Mouse (Mus musculus) heart, postnatal 0 days (tissue): ENCODE results near the gene Mllt11. TPM values are rescaled to one million over a fixed set of nuclear protein-coding genes. Genes with fewer than 3 reads are reported as not detected.

ENCODE experiments used
- ATAC-seq: fragments of 200-750 bp; cut with Nextera tagmentation; 2 replicates; pipeline ENCODE4 v1.8.0; 2017; ENCODE audit warnings: low read depth, moderate number of reproducible peaks, moderate library complexity; ENCODE audit not compliant: insufficient read depth
- DNase-seq: peaks from one replicate; pipeline ENCODE4 v3.0.0-alpha.2; 2016; ENCODE audit warnings: low spot score
- H3K27ac ChIP-seq: fragments of 300-500 bp; sonication (generic); 2 replicates; pipeline ENCODE4 v1.5.1; 2014; ENCODE audit warnings: low read depth, mild to moderate bottlenecking
- H3K27me3 ChIP-seq: fragments of 300-500 bp; sonication (generic); 2 replicates; pipeline ENCODE4 v1.6.1; 2014; ENCODE audit warnings: low read length, mixed read lengths; ENCODE audit not compliant: control insufficient read depth, insufficient read depth
- H3K36me3 ChIP-seq: fragments of 300-500 bp; sonication (generic); replicated peaks from 2 replicates; pipeline ENCODE4 v1.6.1; 2014; ENCODE audit warnings: low read length, mixed read lengths; ENCODE audit not compliant: control insufficient read depth, insufficient read depth
- H3K4me1 ChIP-seq: fragments of 300-500 bp; sonication (generic); 2 replicates; pipeline ENCODE4 v1.6.1; 2014; ENCODE audit warnings: antibody characterized with exemption; ENCODE audit not compliant: control insufficient read depth, insufficient read depth
- H3K4me2 ChIP-seq: fragments of 300-500 bp; sonication (generic); 2 replicates; pipeline ENCODE4 v1.6.1; 2014; ENCODE audit warnings: low read depth, mild to moderate bottlenecking, low read length, moderate library complexity
- H3K4me3 ChIP-seq: fragments of 300-500 bp; sonication (generic); 2 replicates; pipeline ENCODE4 v1.5.1; 2014; ENCODE audit warnings: low read depth, low read length
- H3K9ac ChIP-seq: fragments of 300-500 bp; sonication (generic); replicated peaks from 2 replicates; pipeline ENCODE4 v1.6.1; 2014; ENCODE audit warnings: low read depth, low read length, mixed read lengths
- H3K9me3 ChIP-seq: fragments of 300-500 bp; sonication (generic); replicated peaks from 2 replicates; pipeline ENCODE4 v1.6.1; 2016; ENCODE audit warnings: low read length; ENCODE audit not compliant: control insufficient read depth
- CTCF ChIP-seq: IDR thresholded peaks from 2 replicates; pipeline ENCODE4 v1.5.1; 2016; ENCODE audit warnings: antibody characterized with exemption, control low read depth, low read depth
- EP300 ChIP-seq: IDR thresholded peaks from 2 replicates; pipeline ENCODE4 v1.6.1; 2016; ENCODE audit warnings: antibody characterized with exemption, low read depth
- WGBS: fragments of 180-500 bp; shearing (Covaris S2); extraction: QIAGEN DNeasy Blood & Tissue Kit; methylation state at CpG from one replicate; pipeline ENCODE4 v1.1.7; 2014; 5-methylcytosine and 5-hydroxymethylcytosine counted together
- polyA plus RNA-seq: library from polyadenylated mRNA; unstranded; fragments of >200 nt; fragmentation: Nextera tagmentation; extraction: Ambion mirVana; gene quantifications from 2 replicates; pipeline ENCODE4 v1.2.1, GENCODE M21; 2015
- total RNA-seq: library from RNA; depleted of rRNA; stranded (reverse); fragments of >200 nt; gene quantifications from 2 replicates; pipeline ENCODE4 v1.2.3, GENCODE M21; 2014; ENCODE audit warnings: low replicate concordance

Gene Mllt11
- total and polyA plus RNA-seq, 2 experiments from 2014 or later: 6.1 to 9.0 TPM

GRCm38 (mm10) chr3:95250361-95250760 lies 18.4 kb upstream of the Mllt11 start:
- Histone ChIP-seq H3K4me3 (no peak overlapping the region), H3K9me3 (no peaks in the 10 kb centered on the region), H3K4me1 (no peaks in the 10 kb centered on the region), H3K9ac (no peak overlapping the region), H3K36me3 (peaks cover 15% of the 10 kb centered on the region), H3K27me3 (no peaks in the 10 kb centered on the region), H3K27ac (no peak overlapping the region), H3K4me2 (no peak overlapping the region)
- WGBS: 81% methylated on average over 5 of the region's 5 CpGs
- ATAC-seq: no peak
- TF ChIP-seq CTCF: no peak
- no peak for TF ChIP-seq EP300
- DNase-seq: no peak

GRCm38 (mm10) chr3:95247660-95248336 lies 15.8 kb upstream of the Mllt11 start:
- Histone ChIP-seq H3K4me2 (no peak overlapping the region), H3K4me1 (no peaks in the 10 kb centered on the region), H3K9me3 (no peaks in the 10 kb centered on the region), H3K27ac (no peak overlapping the region), H3K9ac (no peak overlapping the region), H3K27me3 (no peaks in the 10 kb centered on the region), H3K4me3 (no peak overlapping the region), H3K36me3 (peaks cover under 1% of the 10 kb centered on the region; the same call in 1 of the 2 replicates)
- DNase-seq: no peak
- no peak for ATAC-seq
- WGBS: 45% methylated on average over 1 of the region's 1 CpGs
- no peak for TF ChIP-seq CTCF
- TF ChIP-seq EP300: no peak

GRCm38 (mm10) chr3:95246465-95247231 lies 14.7 kb upstream of the Mllt11 start:
- 65% methylated on average over 5 of the region's 5 CpGs for WGBS

GRCm38 (mm10) chr3:95243086-95243485 lies 11.1 kb upstream of the Mllt11 start:
- no peak for TF ChIP-seq EP300
- TF ChIP-seq CTCF: no peak
- Histone ChIP-seq H3K27me3 (no peaks in the 10 kb centered on the region), H3K27ac (no peak overlapping the region), H3K4me1 (0 out of 2 replicates have a peak, but pooled peaks cover under 1% of the 10 kb centered on the region), H3K36me3 (no peaks in the 10 kb centered on the region), H3K4me3 (no peak overlapping the region), H3K9ac (no peak overlapping the region), H3K9me3 (no peaks in the 10 kb centered on the region), H3K4me2 (no peak overlapping the region)
- 63% methylated on average over 2 of the region's 2 CpGs for WGBS
- no peak for ATAC-seq
- DNase-seq: no peak

More at GRCm38 (mm10) chr3:95246465-95247231, 14.7 kb upstream of the Mllt11 start:
- Histone ChIP-seq H3K9ac (no peak overlapping the region), H3K4me3 (no peak overlapping the region), H3K36me3 (no peaks in the 10 kb centered on the region; the same call in 1 of the 2 replicates), H3K9me3 (no peaks in the 10 kb centered on the region), H3K4me1 (no peaks in the 10 kb centered on the region), H3K27me3 (no peaks in the 10 kb centered on the region), H3K4me2 (no peak overlapping the region), H3K27ac (no peak overlapping the region)
- DNase-seq: no peak
- ATAC-seq: no peak
- TF ChIP-seq EP300 (no peak), CTCF (no peak)

- H3K4me3 ChIP-seq: no peak within 1 kb of the TSS
- H3K27me3 ChIP-seq: no peaks in the 10 kb centered on the region
- peaks cover 4% of the 10 kb centered on the region for H3K36me3 ChIP-seq
- H3K9me3 ChIP-seq: no peaks in the 10 kb centered on the region
- DNase-seq (no peak), ATAC-seq (no peak)
- H3K27ac ChIP-seq: no peak within 1 kb of the TSS
- WGBS: 75% methylated on average over 7 of the region's 7 CpGs
- TF ChIP-seq EP300 (no peak), CTCF (no peak)
- peak within 1 kb of the TSS; percentile 19; the same call in 1 of the 2 replicates for H3K9ac ChIP-seq
- 0 out of 2 replicates have a peak, but pooled peaks cover 5% of the 10 kb centered on the region for H3K4me1 ChIP-seq
- no peak within 1 kb of the TSS for H3K4me2 ChIP-seq
Measured at GRCm38 (mm10) chr3:95241498-95241897, 9.5 kb upstream of the Mllt11 start, which contains the start of gene Gm128. TSS of gene Gm128 (minus strand) at chr3:95241598.
